Mouse (Mus musculus) heart, postnatal 0 days (tissue): ENCODE data around the gene Brf1.
A peak's percentile ranks its signal among the peaks of the same experiment; 100 is the strongest.

Source experiments
- CTCF ChIP-seq: IDR thresholded peaks from 2 replicates; pipeline ENCODE4 v1.5.1; 2016; ENCODE audit warnings: antibody characterized with exemption, control low read depth, low read depth
- EP300 ChIP-seq: IDR thresholded peaks from 2 replicates; pipeline ENCODE4 v1.6.1; 2016; ENCODE audit warnings: antibody characterized with exemption, low read depth

GRCm38 (mm10) chr12:112955800-112956199, 44.7 kb downstream of the Brf1 start:
- TF ChIP-seq CTCF: peak; percentile 86
- no peak for TF ChIP-seq EP300
